Mouse (Mus musculus) neural tube, embryonic 15.5 days (tissue): ENCODE measurements around the gene Elmo1. TPM values are rescaled to one million over a fixed set of nuclear protein-coding genes. Genes with fewer than 3 reads are reported as not detected.

Source experiments
- ATAC-seq: fragments of 200-750 bp; cut with Nextera tagmentation; 2 replicates; pipeline ENCODE4 v1.8.0; 2017; ENCODE audit warnings: mild to moderate bottlenecking, moderate TSS enrichment, moderate library complexity; ENCODE audit not compliant: low FRiP score
- H3K27ac ChIP-seq: fragments of 300-500 bp; sonication (generic); replicated peaks from 2 replicates; pipeline ENCODE4 v1.5.1; 2015; ENCODE audit warnings: mild to moderate bottlenecking, inconsistent platforms
- H3K27me3 ChIP-seq: fragments of 300-500 bp; sonication (generic); replicated peaks from 2 replicates; pipeline ENCODE4 v1.6.1; 2015; ENCODE audit warnings: inconsistent platforms
- H3K36me3 ChIP-seq: fragments of 300-500 bp; sonication (generic); 2 replicates; pipeline ENCODE4 v1.6.1; 2015; ENCODE audit warnings: inconsistent platforms
- H3K4me1 ChIP-seq: fragments of 300-500 bp; sonication (generic); 2 replicates; pipeline ENCODE4 v1.6.1; 2015; ENCODE audit warnings: inconsistent platforms
- H3K4me2 ChIP-seq: fragments of 300-500 bp; sonication (generic); 2 replicates; pipeline ENCODE4 v1.6.1; 2015; ENCODE audit warnings: inconsistent platforms, mild to moderate bottlenecking, moderate library complexity
- H3K4me3 ChIP-seq: fragments of 300-500 bp; sonication (generic); replicated peaks from 2 replicates; pipeline ENCODE4 v1.5.1; 2015; ENCODE audit warnings: mild to moderate bottlenecking, inconsistent platforms
- H3K9ac ChIP-seq: fragments of 300-500 bp; sonication (generic); replicated peaks from 2 replicates; pipeline ENCODE4 v1.6.1; 2015; ENCODE audit warnings: mild to moderate bottlenecking, inconsistent platforms
- H3K9me3 ChIP-seq: fragments of 300-500 bp; sonication (generic); replicated peaks from 2 replicates; pipeline ENCODE4 v1.6.1; 2016; ENCODE audit warnings: inconsistent platforms
- WGBS: fragments of 180-500 bp; shearing (Covaris S2); methylation state at CpG from one replicate; pipeline ENCODE4 v1.1.7; 2015; ENCODE audit warnings: mixed read lengths; 5-methylcytosine and 5-hydroxymethylcytosine counted together
- polyA plus RNA-seq: library from polyadenylated mRNA; unstranded; fragments of >200 nt; fragmentation: Nextera tagmentation; extraction: Ambion mirVana; gene quantifications from 2 replicates; pipeline ENCODE4 v1.2.1, GENCODE M21; 2015

The Elmo1 gene
- 42.9 and 43.3 TPM in 2 replicates for polyA plus RNA-seq

DNA sequence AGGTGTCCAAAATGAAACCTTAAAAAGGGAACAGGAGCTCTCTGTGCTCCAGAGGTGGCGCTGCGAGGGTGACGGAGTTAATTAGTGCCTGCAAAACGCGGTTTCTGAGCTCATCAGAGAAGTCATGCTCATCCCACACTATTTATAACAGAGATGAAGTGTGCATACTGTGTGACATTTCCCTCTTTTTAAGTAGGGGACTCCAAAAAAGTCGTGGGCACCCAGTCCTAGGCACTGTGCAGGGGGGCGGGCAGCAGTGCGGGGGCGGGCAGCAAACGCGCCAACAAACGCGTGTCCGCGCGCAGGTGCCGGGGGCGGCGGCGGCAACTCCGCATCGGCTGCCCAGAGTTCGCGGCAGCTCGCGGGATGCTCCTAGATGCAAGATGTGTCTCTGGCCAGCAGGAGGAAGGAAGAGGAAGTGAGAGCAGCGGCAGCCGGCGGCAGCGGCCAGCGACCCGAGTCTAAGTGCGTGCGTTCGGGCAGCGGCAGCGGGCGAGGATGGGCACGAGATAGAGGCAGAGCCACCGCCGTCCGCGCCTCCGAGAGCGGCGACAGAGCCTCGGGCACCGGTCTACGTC, at the start of gene Elmo1:
Elmo1 (plus strand) TSS at position 464 of the 578 bp plus-strand sequence.
- Histone ChIP-seq H3K36me3 (no peaks in the 10 kb centered on the region), H3K27ac (peak within 1 kb of the TSS; percentile 81), H3K4me1 (peaks cover 13% of the 10 kb centered on the region), H3K4me2 (peak within 1 kb of the TSS; percentile 96), H3K9ac (peak within 1 kb of the TSS; percentile 68), H3K27me3 (no peaks in the 10 kb centered on the region), H3K4me3 (peak within 1 kb of the TSS; percentile 77), H3K9me3 (no peaks in the 10 kb centered on the region)
- WGBS, result under 1% methylated on average over 49 of the region's 49 CpGs
- ATAC-seq, result peak; percentile 78

DNA sequence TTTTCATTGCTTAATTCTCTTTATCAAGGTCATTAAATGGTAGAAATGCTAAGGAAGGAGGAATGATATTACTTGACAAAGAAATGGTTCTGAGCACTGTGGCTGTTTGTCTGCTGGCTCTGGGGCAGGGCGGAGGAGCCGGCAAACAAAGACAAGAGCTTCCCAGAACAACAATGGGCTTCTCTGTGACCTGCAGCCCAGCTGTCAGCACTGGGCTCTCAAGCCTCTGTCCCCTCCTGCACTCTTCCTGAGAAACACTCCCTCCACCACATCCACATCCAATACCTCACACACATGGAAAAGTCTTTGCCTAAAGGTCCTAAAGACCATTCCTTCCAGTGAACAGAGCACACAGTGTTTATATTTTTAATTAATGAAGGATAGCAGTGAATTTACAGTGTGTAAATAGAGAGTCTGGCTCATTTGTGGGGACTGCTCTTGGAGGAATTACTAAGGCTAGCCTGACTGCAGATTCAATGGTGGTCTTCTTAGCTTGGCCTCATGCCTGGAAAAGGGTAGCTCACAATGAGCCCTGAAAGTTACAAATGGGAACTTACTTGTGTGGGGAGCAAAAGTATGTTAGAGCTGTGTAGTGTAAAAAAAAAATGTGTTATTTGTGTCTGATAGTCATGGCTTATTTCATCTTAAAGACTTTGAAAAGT, 49.1 kb upstream of the Elmo1 start:
- Histone ChIP-seq H3K4me1 (no peaks in the 10 kb centered on the region), H3K4me3 (no peak overlapping the region), H3K27me3 (no peaks in the 10 kb centered on the region), H3K9ac (no peak overlapping the region), H3K4me2 (no peak overlapping the region), H3K36me3 (no peaks in the 10 kb centered on the region), H3K9me3 (no peaks in the 10 kb centered on the region), H3K27ac (peak overlapping the region; percentile 51; the same call in 1 of the 2 replicates)
- ATAC-seq, result peak; percentile 64
- 17% methylated on average over 2 of the region's 2 CpGs for WGBS

DNA sequence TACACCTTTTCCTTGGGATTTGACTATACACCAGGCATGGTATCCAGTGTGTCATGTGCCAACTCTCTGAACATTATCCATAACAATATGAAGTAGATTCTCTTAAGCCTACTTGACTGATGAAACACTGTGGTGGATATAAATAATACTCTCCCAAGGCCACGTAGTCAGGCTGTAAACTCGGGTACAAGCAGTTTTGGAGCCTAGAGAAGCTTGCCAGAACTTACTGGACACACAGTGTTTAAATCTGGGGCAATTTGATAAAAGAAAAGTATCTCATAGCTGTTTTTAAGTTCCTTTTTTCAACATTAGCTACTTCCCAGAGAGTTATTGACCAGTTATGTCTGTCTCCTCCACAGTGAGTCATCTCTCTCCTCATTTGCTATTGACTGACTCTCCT, 47.5 kb upstream of the Elmo1 start:
- no peak for ATAC-seq
- Histone ChIP-seq H3K4me2 (no peak overlapping the region), H3K9me3 (no peaks in the 10 kb centered on the region), H3K4me3 (no peak overlapping the region), H3K36me3 (no peaks in the 10 kb centered on the region), H3K27me3 (no peaks in the 10 kb centered on the region), H3K27ac (no peak overlapping the region), H3K9ac (no peak overlapping the region), H3K4me1 (no peaks in the 10 kb centered on the region)
- 80% methylated on average over 2 of the region's 2 CpGs for WGBS

- no peak overlapping the region for H3K27ac ChIP-seq
- H3K9ac ChIP-seq, result no peak overlapping the region
- no peak for ATAC-seq
- no peaks in the 10 kb centered on the region for H3K4me1 ChIP-seq
- H3K4me2 ChIP-seq, result no peak overlapping the region
- no peaks in the 10 kb centered on the region for H3K27me3 ChIP-seq
- H3K9me3 ChIP-seq, result no peaks in the 10 kb centered on the region
- no peak overlapping the region for H3K4me3 ChIP-seq
- WGBS, result 97% methylated on average over 2 of the region's 2 CpGs
- no peaks in the 10 kb centered on the region for H3K36me3 ChIP-seq
These were observed 45.0 kb upstream of the Elmo1 start for GRCm38 (mm10) chr13:20045350-20045749.

- WGBS, result 59% methylated on average over 5 of the region's 5 CpGs
- Histone ChIP-seq H3K9ac (no peak overlapping the region), H3K4me1 (no peaks in the 10 kb centered on the region), H3K27ac (no peak overlapping the region), H3K36me3 (no peaks in the 10 kb centered on the region), H3K4me2 (no peak overlapping the region), H3K4me3 (no peak overlapping the region), H3K9me3 (no peaks in the 10 kb centered on the region), H3K27me3 (no peaks in the 10 kb centered on the region)
- no peak for ATAC-seq
These were observed 44.6 kb upstream of the Elmo1 start for GRCm38 (mm10) chr13:20045836-20046235.

DNA sequence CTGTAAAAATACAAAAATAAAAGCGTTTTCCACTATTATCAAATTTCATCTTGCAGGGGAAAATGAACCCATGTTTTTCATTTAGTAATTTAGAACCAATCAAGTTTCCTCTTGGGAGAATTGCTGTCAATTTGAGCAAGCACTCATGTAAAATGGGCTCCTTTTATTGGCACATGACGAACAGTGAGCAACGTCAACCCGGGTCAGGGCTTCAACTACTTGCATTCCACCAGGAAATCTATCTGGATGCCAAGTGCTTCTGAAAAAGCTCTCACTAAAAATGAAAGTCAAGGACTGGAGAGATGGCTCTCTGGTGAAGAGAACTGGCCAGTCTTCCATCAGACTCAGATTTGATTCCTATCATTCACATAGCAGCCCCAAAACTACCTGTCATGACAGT, 44.0 kb upstream of the Elmo1 start:
- Histone ChIP-seq H3K36me3 (no peaks in the 10 kb centered on the region), H3K27me3 (no peaks in the 10 kb centered on the region), H3K27ac (no peak overlapping the region), H3K4me1 (no peaks in the 10 kb centered on the region), H3K4me2 (no peak overlapping the region), H3K9ac (no peak overlapping the region), H3K9me3 (no peaks in the 10 kb centered on the region), H3K4me3 (no peak overlapping the region)
- 84% methylated on average over 4 of the region's 4 CpGs for WGBS
- ATAC-seq, result no peak

- Histone ChIP-seq H3K4me1 (no peaks in the 10 kb centered on the region), H3K27ac (no peak overlapping the region)
These were observed 42.2 kb upstream of the Elmo1 start for GRCm38 (mm10) chr13:20047926-20048836.

GRCm38 (mm10) chr13:20048837-20049160, 41.6 kb upstream of the Elmo1 start:
- H3K36me3 ChIP-seq, result no peaks in the 10 kb centered on the region
- no peak for ATAC-seq
- H3K9me3 ChIP-seq, result no peaks in the 10 kb centered on the region
- H3K9ac ChIP-seq, result no peak overlapping the region
- no peak overlapping the region for H3K27ac ChIP-seq
- H3K27me3 ChIP-seq, result no peaks in the 10 kb centered on the region
- no peak overlapping the region for H3K4me3 ChIP-seq
- H3K4me2 ChIP-seq, result no peak overlapping the region
- 48% methylated on average over 2 of the region's 2 CpGs for WGBS
- H3K4me1 ChIP-seq, result no peaks in the 10 kb centered on the region

More at GRCm38 (mm10) chr13:20047926-20048836, 42.2 kb upstream of the Elmo1 start:
- Histone ChIP-seq H3K36me3 (no peaks in the 10 kb centered on the region), H3K27me3 (no peaks in the 10 kb centered on the region), H3K9me3 (no peaks in the 10 kb centered on the region), H3K4me2 (no peak overlapping the region), H3K4me3 (no peak overlapping the region), H3K9ac (no peak overlapping the region)
- 69% methylated on average over 14 of the region's 14 CpGs for WGBS
- ATAC-seq, result no peak; the same call in 1 of the 2 replicates

GRCm38 (mm10) chr13:20049654-20050053, 40.7 kb upstream of the Elmo1 start:
- Histone ChIP-seq H3K27ac (no peak overlapping the region), H3K36me3 (no peaks in the 10 kb centered on the region), H3K4me2 (no peak overlapping the region), H3K27me3 (no peaks in the 10 kb centered on the region), H3K9me3 (no peaks in the 10 kb centered on the region), H3K4me3 (no peak overlapping the region), H3K9ac (no peak overlapping the region), H3K4me1 (no peaks in the 10 kb centered on the region)
- no peak for ATAC-seq
- WGBS, result 75% methylated on average over 8 of the region's 8 CpGs

DNA sequence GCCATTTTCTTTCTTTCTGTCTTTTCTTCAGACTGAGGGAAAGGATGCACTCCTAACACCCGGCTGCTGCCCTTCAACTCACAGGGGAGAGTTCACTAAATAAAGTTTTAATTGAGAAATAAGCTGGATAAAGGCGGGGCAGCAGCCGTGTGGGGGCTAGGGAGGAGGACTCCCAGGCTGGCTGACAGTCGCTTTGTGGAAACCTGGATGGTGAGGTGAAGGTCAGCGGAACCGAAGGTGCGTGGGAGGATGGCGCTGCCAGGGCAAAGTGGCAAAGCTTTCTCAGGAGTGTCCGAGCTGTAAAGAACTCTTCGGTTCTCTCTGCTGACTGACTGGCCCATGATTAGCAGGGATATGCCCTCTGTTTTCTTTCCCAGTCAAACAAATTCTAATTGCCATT, 40.2 kb upstream of the Elmo1 start:
- 93% methylated on average over 10 of the region's 10 CpGs for WGBS
- Histone ChIP-seq H3K36me3 (no peaks in the 10 kb centered on the region), H3K27ac (no peak overlapping the region), H3K9ac (no peak overlapping the region), H3K27me3 (no peaks in the 10 kb centered on the region), H3K4me2 (no peak overlapping the region), H3K4me1 (no peaks in the 10 kb centered on the region), H3K4me3 (no peak overlapping the region), H3K9me3 (no peaks in the 10 kb centered on the region)
- no peak for ATAC-seq

DNA sequence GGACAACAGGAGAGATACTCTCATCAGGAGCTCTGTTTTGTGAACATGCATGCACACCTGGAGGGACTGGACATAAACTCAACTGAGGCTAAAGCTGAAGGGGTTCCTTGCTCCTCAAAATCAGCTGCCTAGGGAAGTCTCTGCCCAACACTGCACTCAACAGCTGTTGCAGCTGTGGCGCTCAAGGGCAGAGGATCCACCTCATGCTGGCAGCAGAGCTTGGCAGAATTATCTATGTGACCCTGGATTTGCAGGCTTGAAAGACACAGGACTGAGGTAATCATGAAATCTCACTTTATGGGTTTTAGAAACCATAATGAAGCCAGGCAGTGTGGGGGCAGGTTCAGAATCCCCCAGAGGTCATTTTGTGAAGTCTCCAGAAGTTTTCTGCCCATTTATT, 32.5 kb upstream of the Elmo1 start:
- H3K4me2 ChIP-seq, result no peak overlapping the region
- no peak overlapping the region for H3K4me3 ChIP-seq
- no peaks in the 10 kb centered on the region for H3K9me3 ChIP-seq
- H3K36me3 ChIP-seq, result no peaks in the 10 kb centered on the region
- no peak overlapping the region for H3K27ac ChIP-seq
- WGBS, result 87% methylated on average over 1 of the region's 1 CpGs
- H3K27me3 ChIP-seq, result no peaks in the 10 kb centered on the region
- no peaks in the 10 kb centered on the region for H3K4me1 ChIP-seq
- no peak for ATAC-seq
- H3K9ac ChIP-seq, result no peak overlapping the region

DNA sequence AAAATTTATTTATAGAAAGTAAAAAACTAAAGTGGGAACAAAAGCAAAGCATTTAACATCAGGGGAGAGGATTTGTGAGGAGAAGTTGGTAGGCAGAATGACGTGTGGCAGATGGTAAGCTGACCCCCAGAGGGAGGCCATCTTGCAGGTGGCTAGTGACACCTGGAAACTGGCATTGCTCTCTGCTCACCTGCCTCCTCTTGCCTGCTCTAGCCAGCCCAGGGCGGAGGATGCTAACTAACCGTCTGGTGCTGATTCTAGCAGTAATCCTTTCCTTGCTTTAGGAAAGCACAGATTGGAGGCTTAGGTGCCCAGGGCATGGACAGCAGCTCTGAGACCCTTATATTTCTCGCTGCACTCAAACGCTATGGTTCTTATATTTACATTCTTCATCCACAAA, 29.4 kb upstream of the Elmo1 start:
- H3K9me3 ChIP-seq, result no peaks in the 10 kb centered on the region
- H3K27me3 ChIP-seq, result no peaks in the 10 kb centered on the region
- H3K4me2 ChIP-seq, result no peak overlapping the region
- WGBS, result 81% methylated on average over 5 of the region's 5 CpGs
- H3K36me3 ChIP-seq, result no peaks in the 10 kb centered on the region
- no peak for ATAC-seq
- H3K4me3 ChIP-seq, result no peak overlapping the region
- H3K27ac ChIP-seq, result no peak overlapping the region
- no peak overlapping the region for H3K9ac ChIP-seq
- H3K4me1 ChIP-seq, result no peaks in the 10 kb centered on the region
